Mouse (Mus musculus): ENCODE data around the gene Chmp4b. TPM values are rescaled to one million over a fixed set of nuclear protein-coding genes. Genes with fewer than 3 reads are reported as not detected.
A peak's percentile ranks its signal among the peaks of the same experiment; 100 is the strongest.

The Chmp4b gene
- total and polyA plus RNA-seq, 3 experiments = 118 to 196 TPM; not detected in 1

GRCm38 (mm10) chr2:154731916-154732315 is 80.4 kb downstream of the Chmp4b start:
- Histone ChIP-seq H3K27me3 (ENCODE audit: control insufficient read depth in 1 of 2, insufficient read depth in 2 of 2, low read length in 2 of 2) (peaks cover 3 to 5% of the 10 kb centered on the region in 2 experiments), H3K27ac (ENCODE audit: control insufficient read depth, low read depth, low read length) (no peak overlapping the region)

DNA sequence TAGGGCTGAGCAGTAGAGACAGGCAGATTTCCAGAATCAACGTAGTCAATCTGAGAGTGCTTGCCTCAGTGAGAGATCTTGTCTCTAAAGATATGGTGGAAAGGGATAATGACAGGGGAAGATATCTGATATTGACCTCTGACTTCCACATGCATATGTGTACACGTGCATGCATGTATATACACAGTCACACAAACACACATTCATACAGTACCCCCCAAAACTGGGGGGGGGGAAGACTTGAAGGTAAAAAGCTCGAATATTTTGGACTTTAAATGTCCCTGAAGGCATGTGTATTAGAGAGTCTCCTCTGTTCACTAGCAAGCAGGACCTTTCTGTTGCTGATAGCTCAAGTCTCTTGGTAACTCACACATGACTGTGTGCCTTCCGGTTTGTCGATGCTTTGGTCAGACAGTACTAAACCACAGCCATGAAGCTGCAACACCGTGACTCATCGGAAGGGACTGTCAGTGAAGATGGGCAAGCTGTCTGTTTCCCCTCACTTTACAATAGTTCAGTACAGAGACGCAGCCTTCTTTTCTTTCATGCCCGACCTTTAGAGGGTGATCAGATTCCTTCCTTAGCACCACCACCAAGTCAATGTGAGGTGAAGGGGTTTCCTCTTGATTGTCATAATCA is 81.1 kb downstream of the Chmp4b start:
- TF ChIP-seq TCF12 (IDR thresholded peaks at IDR 0.05; ENCODE audit: low read depth, low read length) (no peak), TBP (IDR thresholded peaks at IDR 0.05; ENCODE audit: low read depth, low read length) (no peak), KAT2A (conservative IDR thresholded peaks at IDR 0.05; ENCODE audit: low read depth, low read length) (no peak), ZNF384 (IDR thresholded peaks at IDR 0.05; ENCODE audit: low read depth, low read length) (no peak), POLR2AphosphoS5 (IDR thresholded peaks at IDR 0.05; ENCODE audit: borderline replicate concordance, low read depth, low read length) (no peak), CHD1 (IDR thresholded peaks at IDR 0.05; ENCODE audit: low read depth, low read length) (no peak), SMC3 (IDR thresholded peaks at IDR 0.05; ENCODE audit: low read depth, low read length) (no peak), NRF1 (IDR thresholded peaks at IDR 0.05; ENCODE audit: insufficient read depth, low read depth, low read length, poor library complexity, severe bottlenecking) (no peak), MXI1 (IDR thresholded peaks at IDR 0.05; ENCODE audit: low read depth, low read length) (no peak), ZMIZ1 (IDR thresholded peaks at IDR 0.05; ENCODE audit: low read depth, low read length) (no peak), GABPA (IDR thresholded peaks at IDR 0.05; ENCODE audit: low read depth, low read length) (no peak), MAFK (IDR thresholded peaks at IDR 0.05; ENCODE audit: borderline replicate concordance, low read depth, low read length) (no peak), UBTF (IDR thresholded peaks at IDR 0.05; ENCODE audit: borderline replicate concordance, insufficient read depth, low read depth, low read length) (no peak)
- Histone ChIP-seq H3K27ac (ENCODE audit: control insufficient read depth, low read depth, low read length) (no peak overlapping the region), H3K4me3 (ENCODE audit: control insufficient read depth in 1 of 2, insufficient read depth in 1 of 2, low read depth in 2 of 2, low read length in 2 of 2) (no peak overlapping the region), H3K4me1 (ENCODE audit: control insufficient read depth in 1 of 2, insufficient read depth in 2 of 2, low read length in 2 of 2) (peaks cover 0 to 4% of the 10 kb centered on the region in 2 experiments; a peak in 1 of 4 replicates), H3K27me3 (ENCODE audit: control insufficient read depth in 1 of 2, insufficient read depth in 2 of 2, low read length in 2 of 2) (peaks cover 3 to 5% of the 10 kb centered on the region in 2 experiments), H3K9ac (ENCODE audit: control insufficient read depth, low read depth, low read length, poor library complexity, severe bottlenecking) (no peak overlapping the region), H3K79me2 (ENCODE audit: control insufficient read depth, insufficient read depth, low read length, poor library complexity) (no peaks in the 10 kb centered on the region), H3K9me3 (replicated peaks; ENCODE audit: insufficient read depth, low read length) (no peaks in the 10 kb centered on the region), H3K36me3 (ENCODE audit: control insufficient read depth in 1 of 2, insufficient read depth in 2 of 2, low read length in 2 of 2) (no peaks in the 10 kb centered on the region; a peak in 1 of 4 replicates)
- peak; percentile 38 for DNase-seq (ENCODE audit: low read depth, low spot score)

More at GRCm38 (mm10) chr2:154731916-154732315, 80.4 kb downstream of the Chmp4b start:
- no peak for DNase-seq (ENCODE audit: low read depth, low spot score)
- H3K36me3 ChIP-seq (ENCODE audit: control insufficient read depth in 1 of 2, insufficient read depth in 2 of 2, low read length in 2 of 2) = no peaks in the 10 kb centered on the region; a peak in 1 of 4 replicates
- no peaks in the 10 kb centered on the region for H3K79me2 ChIP-seq (ENCODE audit: control insufficient read depth, insufficient read depth, low read length, poor library complexity)
- peaks cover 0 to 4% of the 10 kb centered on the region in 2 experiments; a peak in 1 of 4 replicates for H3K4me1 ChIP-seq (ENCODE audit: control insufficient read depth in 1 of 2, insufficient read depth in 2 of 2, low read length in 2 of 2)
- no peak overlapping the region for H3K9ac ChIP-seq (ENCODE audit: control insufficient read depth, low read depth, low read length, poor library complexity, severe bottlenecking)
- H3K4me3 ChIP-seq (ENCODE audit: control insufficient read depth in 1 of 2, insufficient read depth in 1 of 2, low read depth in 2 of 2, low read length in 2 of 2) = no peak overlapping the region
- TF ChIP-seq UBTF (IDR thresholded peaks at IDR 0.05; ENCODE audit: borderline replicate concordance, insufficient read depth, low read depth, low read length) (no peak), MAX (IDR thresholded peaks at IDR 0.05; ENCODE audit: low read length) (no peak), ZC3H11A (IDR thresholded peaks at IDR 0.05; ENCODE audit: low read depth, low read length) (no peak), ZKSCAN1 (IDR thresholded peaks at IDR 0.05; ENCODE audit: low read depth, low read length) (no peak), MAZ (IDR thresholded peaks at IDR 0.05; ENCODE audit: low read depth, low read length) (no peak), POLR2AphosphoS5 (IDR thresholded peaks at IDR 0.05; ENCODE audit: borderline replicate concordance, low read depth, low read length) (no peak), MXI1 (IDR thresholded peaks at IDR 0.05; ENCODE audit: low read depth, low read length) (no peak), ZNF384 (IDR thresholded peaks at IDR 0.05; ENCODE audit: low read depth, low read length) (no peak), CHD2 (IDR thresholded peaks at IDR 0.05; ENCODE audit: low read length) (no peak), KAT2A (conservative IDR thresholded peaks at IDR 0.05; ENCODE audit: low read depth, low read length) (no peak), E2F4 (IDR thresholded peaks at IDR 0.05; ENCODE audit: borderline replicate concordance, low read depth, low read length) (no peak), TBP (IDR thresholded peaks at IDR 0.05; ENCODE audit: low read depth, low read length) (no peak), GATA1 (IDR thresholded peaks at IDR 0.05; ENCODE audit: low read depth, low read length) (no peak), BHLHE40 (IDR thresholded peaks at IDR 0.05; ENCODE audit: borderline replicate concordance, low read depth, low read length) (no peak)
- H3K9me3 ChIP-seq (replicated peaks; ENCODE audit: insufficient read depth, low read length) = no peaks in the 10 kb centered on the region
